Mouse (Mus musculus) midbrain, postnatal 0 days (tissue): ENCODE measurements around the gene Gm21897. TPM values are rescaled to one million over a fixed set of nuclear protein-coding genes. Genes with fewer than 3 reads are reported as not detected.

Experiments used
- ATAC-seq: fragments of 200-750 bp; cut with Nextera tagmentation; 2 replicates; pipeline ENCODE4 v1.8.0; 2017; ENCODE audit warnings: moderate number of reproducible peaks, mild to moderate bottlenecking, moderate TSS enrichment, moderate library complexity; ENCODE audit not compliant: low FRiP score
- DNase-seq: peaks from one replicate; pipeline ENCODE4 v3.0.0-alpha.2; 2015; ENCODE audit warnings: low spot score
- H3K27ac ChIP-seq: fragments of 300-500 bp; sonication (generic); 2 replicates; pipeline ENCODE4 v1.5.1; 2014; ENCODE audit warnings: low read depth, mild to moderate bottlenecking, low read length, mixed read lengths
- H3K27me3 ChIP-seq: fragments of 300-500 bp; sonication (generic); 2 replicates; pipeline ENCODE4 v1.6.1; 2014; ENCODE audit warnings: low read length, control low read depth, mixed read lengths; ENCODE audit not compliant: insufficient read depth
- H3K36me3 ChIP-seq: fragments of 300-500 bp; sonication (generic); 2 replicates; pipeline ENCODE4 v1.6.1; 2014; ENCODE audit warnings: low read length, control low read depth, mixed read lengths; ENCODE audit not compliant: insufficient read depth
- H3K4me1 ChIP-seq: fragments of 300-500 bp; sonication (generic); 2 replicates; pipeline ENCODE4 v1.6.1; 2014; ENCODE audit warnings: mild to moderate bottlenecking, control low read depth, antibody characterized with exemption, low read length, mixed read lengths; ENCODE audit not compliant: insufficient read depth
- H3K4me2 ChIP-seq: fragments of 300-500 bp; sonication (generic); 2 replicates; pipeline ENCODE4 v1.6.1; 2014; ENCODE audit warnings: low read depth, mild to moderate bottlenecking, low read length, mixed read lengths; ENCODE audit not compliant: poor library complexity, severe bottlenecking
- H3K4me3 ChIP-seq: fragments of 300-500 bp; sonication (generic); 2 replicates; pipeline ENCODE4 v1.5.1; 2014; ENCODE audit warnings: low read depth, mild to moderate bottlenecking, low read length, moderate library complexity
- H3K9ac ChIP-seq: fragments of 300-500 bp; sonication (generic); replicated peaks from 2 replicates; pipeline ENCODE4 v1.6.1; 2014; ENCODE audit warnings: mild to moderate bottlenecking, low read length, moderate library complexity, mixed read lengths; ENCODE audit not compliant: poor library complexity, severe bottlenecking
- H3K9me3 ChIP-seq: fragments of 300-500 bp; sonication (generic); 2 replicates; pipeline ENCODE4 v1.6.1; 2016; ENCODE audit warnings: low read length, control low read depth
- CTCF ChIP-seq: IDR thresholded peaks from 2 replicates; pipeline ENCODE4 v1.5.1; 2016; ENCODE audit warnings: antibody characterized with exemption, mild to moderate bottlenecking
- WGBS: fragments of 180-500 bp; shearing (Covaris S2); extraction: QIAGEN DNeasy Blood & Tissue Kit; methylation state at CpG from one replicate; pipeline ENCODE4 v1.1.7; 2014; 5-methylcytosine and 5-hydroxymethylcytosine counted together
- polyA plus RNA-seq: library from polyadenylated mRNA; unstranded; fragments of >200 nt; fragmentation: Nextera tagmentation; extraction: Ambion mirVana; gene quantifications from 2 replicates; pipeline ENCODE4 v1.2.1, GENCODE M21; 2015
- total RNA-seq: library from RNA; depleted of rRNA; stranded (reverse); fragments of >200 nt; gene quantifications from 2 replicates; pipeline ENCODE4 v1.2.3, GENCODE M21; 2014

Gene Gm21897
- total and polyA plus RNA-seq, 2 experiments from 2014 or later = not detected

- no peaks in the 10 kb centered on the region for H3K27me3 ChIP-seq
- H3K36me3 ChIP-seq = no peaks in the 10 kb centered on the region
- no peak for TF ChIP-seq CTCF
- H3K4me3 ChIP-seq = no peak overlapping the region
- 84% methylated on average over 1 of the region's 1 CpGs for WGBS
- ATAC-seq = no peak
- no peak for DNase-seq
- H3K4me1 ChIP-seq = no peaks in the 10 kb centered on the region
- no peak overlapping the region for H3K27ac ChIP-seq
- H3K4me2 ChIP-seq = no peak overlapping the region
- no peak overlapping the region for H3K9ac ChIP-seq
- H3K9me3 ChIP-seq = no peaks in the 10 kb centered on the region
Observed at GRCm38 (mm10) chr16:15355339-15355738, 38.1 kb downstream of the Gm21897 start.

GRCm38 (mm10) chr16:15357766-15358165 lies 40.5 kb downstream of the Gm21897 start:
- Histone ChIP-seq H3K36me3 (no peaks in the 10 kb centered on the region), H3K4me3 (no peak overlapping the region), H3K27ac (no peak overlapping the region), H3K9ac (no peak overlapping the region), H3K27me3 (no peaks in the 10 kb centered on the region), H3K9me3 (no peaks in the 10 kb centered on the region), H3K4me1 (no peaks in the 10 kb centered on the region), H3K4me2 (no peak overlapping the region)
- no peak for TF ChIP-seq CTCF
- no peak for DNase-seq
- ATAC-seq = no peak

- no peaks in the 10 kb centered on the region for H3K36me3 ChIP-seq
- H3K27ac ChIP-seq = no peak overlapping the region
- DNase-seq = no peak
- no peak for TF ChIP-seq CTCF
- H3K4me2 ChIP-seq = no peak overlapping the region
- H3K9ac ChIP-seq = no peak overlapping the region
- H3K4me1 ChIP-seq = no peaks in the 10 kb centered on the region
- no peak overlapping the region for H3K4me3 ChIP-seq
- no peaks in the 10 kb centered on the region for H3K27me3 ChIP-seq
- no peaks in the 10 kb centered on the region for H3K9me3 ChIP-seq
- 80% methylated on average over 3 of the region's 3 CpGs for WGBS
- ATAC-seq = no peak
Observed at GRCm38 (mm10) chr16:15359110-15359782, 42.0 kb downstream of the Gm21897 start.

GRCm38 (mm10) chr16:15360825-15361224 lies 43.6 kb downstream of the Gm21897 start:
- no peak overlapping the region for H3K9ac ChIP-seq
- no peak for DNase-seq
- H3K4me1 ChIP-seq = no peaks in the 10 kb centered on the region
- TF ChIP-seq CTCF = no peak
- H3K27me3 ChIP-seq = no peaks in the 10 kb centered on the region
- H3K4me2 ChIP-seq = no peak overlapping the region
- no peaks in the 10 kb centered on the region for H3K9me3 ChIP-seq
- no peak for ATAC-seq
- no peak overlapping the region for H3K4me3 ChIP-seq
- no peaks in the 10 kb centered on the region for H3K36me3 ChIP-seq
- H3K27ac ChIP-seq = no peak overlapping the region
